ENCODE assay signal across 20 mouse cellular contexts in the genomic region with DNA sequence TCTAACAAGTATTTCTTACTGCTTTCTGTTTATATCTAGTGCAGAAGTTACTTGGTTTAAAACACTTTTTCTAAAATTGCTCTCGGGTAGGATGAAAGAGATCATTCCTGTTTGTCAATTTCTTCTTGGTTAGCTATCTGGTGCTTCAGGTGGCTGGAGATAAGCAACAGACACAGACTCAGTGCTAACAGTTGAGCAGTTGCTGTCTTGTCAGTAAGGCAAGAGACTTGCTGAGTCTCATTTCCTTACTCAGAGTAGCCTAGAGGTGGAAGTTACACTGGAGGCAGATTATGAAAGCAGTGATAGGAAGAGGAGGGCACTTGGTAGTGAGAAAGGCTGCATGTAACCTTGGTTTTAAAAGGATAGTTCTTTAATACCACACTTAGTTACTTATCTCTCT. TPM values are rescaled to one million over a fixed set of nuclear protein-coding genes. Genes with fewer than 3 reads are reported as not detected.
DNase-seq lines count a peak whose midpoint lies in the region; ATAC-seq and TF ChIP-seq lines count a peak whose summit lies in the region.
"Had no signal": no experiment of that assay in that cellular context is flagged by ENCODE, and none has a peak within 500 bp of the region (broad histone marks: within the 10 kb centered on the region; RNA-seq: fewer than 3 reads in every experiment).

No protein-coding gene starts in this region.

- no peak overlapping the region for H3K9ac ChIP-seq in stomach, embryonic 15.5 days
- no peak overlapping the region for H3K9ac ChIP-seq in stomach, postnatal 0 days (ENCODE audit: low read length)
- H3K9ac ChIP-seq in liver, embryonic 16.5 days (ENCODE audit: low read depth, low read length) = no peak overlapping the region
- H3K9ac ChIP-seq: embryonic facial prominence, embryonic 15.5 days; heart, embryonic 13.5 days; limb, embryonic 12.5 days; neural tube, embryonic 12.5 days had no signal

- intact Hi-C loops in left cerebral cortex, postnatal 36 days (cut with DNase I) = no loop called here

- no peak for TF ChIP-seq CTCF in stomach, postnatal 0 days (IDR thresholded peaks at IDR 0.05; ENCODE audit: low read depth)

- no peaks in the 10 kb centered on the region for H3K27me3 ChIP-seq in stomach, embryonic 15.5 days (replicated peaks)
- H3K27me3 ChIP-seq in stomach, postnatal 0 days (ENCODE audit: control insufficient read depth, insufficient read depth, low read length) = no peaks in the 10 kb centered on the region
- no peaks in the 10 kb centered on the region for H3K27me3 ChIP-seq in liver, embryonic 16.5 days (ENCODE audit: control insufficient read depth, insufficient read depth, low read depth, low read length)
- H3K27me3 ChIP-seq: embryonic facial prominence, embryonic 15.5 days; heart, embryonic 13.5 days; limb, embryonic 12.5 days; neural tube, embryonic 12.5 days had no signal

- H3K4me1 ChIP-seq in stomach, embryonic 15.5 days = no peaks in the 10 kb centered on the region
- H3K4me1 ChIP-seq in stomach, postnatal 0 days (replicated peaks; ENCODE audit: control insufficient read depth, insufficient read depth) = no peaks in the 10 kb centered on the region
- H3K4me1 ChIP-seq in liver, embryonic 16.5 days (ENCODE audit: control insufficient read depth, low read depth, low read length) = peaks cover 12% of the 10 kb centered on the region
- H3K4me1 ChIP-seq: embryonic facial prominence, embryonic 15.5 days; neural tube, embryonic 12.5 days had no signal

- ATAC-seq in stomach, embryonic 15.5 days (ENCODE audit: insufficient read depth, low FRiP score, low read depth) = peak; percentile 66; the same call in 1 of the 2 replicates
- no peak for ATAC-seq in stomach, postnatal 0 days (ENCODE audit: low FRiP score, low TSS enrichment)
- ATAC-seq in erythroid progenitor cell, adult 5-6 weeks (replicated peaks; ENCODE audit: low FRiP score, poor library complexity, severe bottlenecking) = peak; percentile 85
- ATAC-seq in liver, embryonic 16.5 days (ENCODE audit: low read depth) = peak; percentile 92
- ATAC-seq: forebrain, embryonic 14.5 days; hindbrain, embryonic 16.5 days had no signal

- no peaks in the 10 kb centered on the region for H3K9me3 ChIP-seq in stomach, embryonic 15.5 days
- H3K9me3 ChIP-seq in stomach, postnatal 0 days (ENCODE audit: control insufficient read depth, low read length) = no peaks in the 10 kb centered on the region
- H3K9me3 ChIP-seq in liver, embryonic 16.5 days (replicated peaks; ENCODE audit: control insufficient read depth, low read length) = no peaks in the 10 kb centered on the region
- H3K9me3 ChIP-seq: embryonic facial prominence, embryonic 15.5 days; heart, embryonic 13.5 days; limb, embryonic 12.5 days; neural tube, embryonic 12.5 days had no signal

- H3K27ac ChIP-seq in stomach, embryonic 15.5 days = no peak overlapping the region
- no peak overlapping the region for H3K27ac ChIP-seq in stomach, postnatal 0 days (replicated peaks)
- H3K27ac ChIP-seq in liver, embryonic 16.5 days (ENCODE audit: low read length) = peak overlapping the region; percentile 69
- H3K27ac ChIP-seq: embryonic facial prominence, embryonic 15.5 days; heart, embryonic 13.5 days; limb, embryonic 12.5 days; neural tube, embryonic 12.5 days had no signal

- H3K36me3 ChIP-seq in stomach, embryonic 15.5 days = peaks cover 10% of the 10 kb centered on the region; the same call in 1 of the 2 replicates
- peaks cover 9% of the 10 kb centered on the region for H3K36me3 ChIP-seq in stomach, postnatal 0 days (ENCODE audit: control insufficient read depth, insufficient read depth, low read length)
- H3K36me3 ChIP-seq in liver, embryonic 16.5 days (ENCODE audit: control insufficient read depth, insufficient read depth) = peaks cover 30% of the 10 kb centered on the region

- DNase-seq in stomach, postnatal 0 days (ENCODE audit: low spot score) = no peak
- no peak for DNase-seq in left cerebral cortex, postnatal 36 days (ENCODE audit: low spot score in 2 of 2)
- DNase-seq in cerebellum, postnatal 36 days = no peak
- DNase-seq in thymus, postnatal 36 days = no peak
- DNase-seq in kidney, adult 18-20 months = no peak
- DNase-seq: adrenal gland, adult 8-10 months; cerebellum, adult 8-10 months; heart, postnatal 36 days; kidney, adult 11 months; kidney, postnatal 14 days; right cerebral cortex, postnatal 14 days had no signal

- WGBS in stomach, embryonic 15.5 days = 76% methylated on average over 1 of the region's 1 CpGs
- WGBS in stomach, postnatal 0 days = 81% methylated on average over 1 of the region's 1 CpGs
- 7% methylated on average over 1 of the region's 1 CpGs for WGBS in liver, embryonic 16.5 days (ENCODE audit: insufficient replicate concordance)

- TF ChIP-seq EP300 in stomach, postnatal 0 days (optimal IDR thresholded peaks at IDR 0.05) = no peak

- H3K4me2 ChIP-seq in stomach, embryonic 15.5 days = no peak overlapping the region
- no peak overlapping the region for H3K4me2 ChIP-seq in stomach, postnatal 0 days (replicated peaks; ENCODE audit: low read depth)
- 0 out of 2 replicates have a peak overlapping the region, but pooled peaks have one; percentile 1 for H3K4me2 ChIP-seq in liver, embryonic 16.5 days (ENCODE audit: low read depth, low read length)
- H3K4me2 ChIP-seq: embryonic facial prominence, embryonic 15.5 days; heart, embryonic 13.5 days; limb, embryonic 12.5 days; neural tube, embryonic 12.5 days had no signal

- H3K4me3 ChIP-seq in stomach, embryonic 15.5 days (replicated peaks) = no peak overlapping the region
- H3K4me3 ChIP-seq in stomach, postnatal 0 days (ENCODE audit: low read depth, low read length) = no peak overlapping the region
- no peak overlapping the region for H3K4me3 ChIP-seq in liver, embryonic 16.5 days (ENCODE audit: low read depth, low read length)
- H3K4me3 ChIP-seq: embryonic facial prominence, embryonic 15.5 days; heart, embryonic 13.5 days; limb, embryonic 12.5 days; neural tube, embryonic 12.5 days had no signal

RNA-seq across cellular contexts. Expression of gene Ranbp2, which starts 5.5 kb away (rescaled TPM):
- polyA plus RNA-seq in stomach, embryonic 15.5 days (2015; fragmentation: Nextera tagmentation; extraction: Ambion mirVana) = 23.2 and 24.4 TPM in 2 replicates
- polyA plus RNA-seq in stomach, postnatal 0 days (2015; fragmentation: Nextera tagmentation; extraction: Ambion mirVana) = 8.9 and 9.0 TPM in 2 replicates
- total RNA-seq in erythroid progenitor cell, adult 5-6 weeks (2015; ENCODE audit: low replicate concordance) = 126 and 148 TPM in 2 replicates
- 169 and 178 TPM in 2 replicates for total RNA-seq in erythroid progenitor cell, adult 5-6 weeks (2017; ENCODE audit: low replicate concordance)
- polyA plus RNA-seq in liver, embryonic 16.5 days (2015; fragmentation: Nextera tagmentation; extraction: Ambion mirVana) = 18.2 and 20.9 TPM in 2 replicates
- 10 to 100 TPM; 75.6 to 96.8 TPM for total RNA-seq in left cerebral cortex, postnatal 36 days (2021)

RNA-seq across cellular contexts. Expression of gene Ccdc138, which starts 45.6 kb away (rescaled TPM):
- 7.7 and 9.3 TPM in 2 replicates for polyA plus RNA-seq in stomach, embryonic 15.5 days (2015; fragmentation: Nextera tagmentation; extraction: Ambion mirVana)
- 2.2 TPM in 2 replicates for polyA plus RNA-seq in stomach, postnatal 0 days (2015; fragmentation: Nextera tagmentation; extraction: Ambion mirVana)
- 9.0 and 14.7 TPM in 2 replicates for total RNA-seq in erythroid progenitor cell, adult 5-6 weeks (2015; ENCODE audit: low replicate concordance)
- total RNA-seq in erythroid progenitor cell, adult 5-6 weeks (2017; ENCODE audit: low replicate concordance) = 6.4 and 7.3 TPM in 2 replicates
- 2.5 and 2.7 TPM in 2 replicates for polyA plus RNA-seq in liver, embryonic 16.5 days (2015; fragmentation: Nextera tagmentation; extraction: Ambion mirVana)
- total RNA-seq in left cerebral cortex, postnatal 36 days (2021) = 1 to 10 TPM; 3.8 to 4.3 TPM
